Mouse (Mus musculus) hindbrain, postnatal 0 days (tissue): ENCODE measurements at regions not wholly inside any gene's neighbourhood (a gene's known extent, or its start where the extent isn't known, plus 50 kb on each side); places are given as distances from the start of the nearest gene placed in this dataset.

ENCODE experiments used
- ATAC-seq: fragments of 200-750 bp; cut with Nextera tagmentation; 2 replicates; pipeline ENCODE4 v1.8.0; 2017; ENCODE audit warnings: mild to moderate bottlenecking, moderate TSS enrichment, moderate library complexity
- DNase-seq: peaks from one replicate; pipeline ENCODE4 v3.0.0-alpha.2; 2015; ENCODE audit warnings: low spot score
- H3K27ac ChIP-seq: fragments of 300-500 bp; sonication (generic); 2 replicates; pipeline ENCODE4 v1.5.1; 2014; ENCODE audit warnings: mild to moderate bottlenecking
- H3K27me3 ChIP-seq: fragments of 300-500 bp; sonication (generic); 2 replicates; pipeline ENCODE4 v1.6.1; 2014; ENCODE audit warnings: low read length, mixed read lengths; ENCODE audit not compliant: insufficient read depth
- H3K36me3 ChIP-seq: fragments of 300-500 bp; sonication (generic); 2 replicates; pipeline ENCODE4 v1.6.1; 2014; ENCODE audit warnings: low read length, mixed read lengths; ENCODE audit not compliant: insufficient read depth
- H3K4me1 ChIP-seq: fragments of 300-500 bp; sonication (generic); 2 replicates; pipeline ENCODE4 v1.6.1; 2014; ENCODE audit warnings: antibody characterized with exemption, low read length, mixed read lengths; ENCODE audit not compliant: insufficient read depth
- H3K4me2 ChIP-seq: fragments of 300-500 bp; sonication (generic); 2 replicates; pipeline ENCODE4 v1.6.1; 2014; ENCODE audit warnings: low read depth, mild to moderate bottlenecking, low read length, moderate library complexity, mixed read lengths
- H3K4me3 ChIP-seq: fragments of 300-500 bp; sonication (generic); 2 replicates; pipeline ENCODE4 v1.5.1; 2014; ENCODE audit warnings: low read length
- H3K9ac ChIP-seq: fragments of 300-500 bp; sonication (generic); replicated peaks from 2 replicates; pipeline ENCODE4 v1.6.1; 2014; ENCODE audit warnings: mild to moderate bottlenecking, low read length, moderate library complexity, mixed read lengths
- H3K9me3 ChIP-seq: fragments of 300-500 bp; sonication (generic); 2 replicates; pipeline ENCODE4 v1.6.1; 2016; ENCODE audit warnings: low read length, mixed read lengths
- CTCF ChIP-seq: IDR thresholded peaks from 2 replicates; pipeline ENCODE4 v1.5.1; 2016; ENCODE audit warnings: antibody characterized with exemption, control low read depth, low read depth
- WGBS: fragments of 180-500 bp; shearing (Covaris S2); extraction: QIAGEN DNeasy Blood & Tissue Kit; methylation state at CpG from one replicate; pipeline ENCODE4 v1.1.7; 2014; 5-methylcytosine and 5-hydroxymethylcytosine counted together

DNA sequence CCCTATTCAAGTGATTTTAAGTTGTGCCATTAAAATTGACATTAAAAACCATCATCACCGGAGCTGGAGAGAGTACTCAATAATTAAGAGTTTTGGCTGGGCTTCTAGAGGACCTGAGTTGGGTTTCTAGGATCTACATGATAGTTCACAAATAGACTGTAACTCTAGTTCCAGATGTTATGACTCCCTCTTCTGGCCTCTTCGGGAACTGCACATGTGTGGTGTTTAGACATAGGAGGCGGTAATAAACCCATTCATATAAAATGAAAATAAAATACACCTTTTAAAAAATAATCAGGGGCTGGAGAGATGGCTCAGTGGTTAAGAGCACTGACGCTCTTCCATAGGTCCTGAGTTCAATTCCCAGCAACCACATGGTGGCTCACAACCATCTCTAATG is 227.1 kb upstream of the Vstm2b start:
- WGBS = 98% methylated on average over 4 of the region's 4 CpGs
- H3K9me3 ChIP-seq = no peaks in the 10 kb centered on the region

DNA sequence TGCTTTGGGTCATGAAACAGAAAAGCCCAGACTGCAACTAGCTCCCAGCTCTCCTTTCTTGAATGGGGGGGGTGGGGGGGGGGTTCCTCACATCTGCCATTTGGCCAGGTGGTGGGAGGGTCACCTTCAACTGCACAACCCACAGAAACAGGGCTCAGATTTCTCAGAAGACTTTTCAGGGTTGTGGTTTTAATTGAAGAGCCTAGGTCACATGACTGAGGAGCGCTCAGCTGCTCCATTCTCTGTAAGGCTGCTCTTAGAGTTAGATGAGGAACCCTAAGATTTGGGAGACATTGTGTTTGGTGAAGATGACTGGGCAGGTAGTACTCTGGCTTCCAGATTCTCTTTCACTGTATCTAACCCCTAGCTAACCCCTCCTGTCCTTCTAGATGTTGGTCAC is 225.8 kb upstream of the Vstm2b start:
- Histone ChIP-seq H3K36me3 (no peaks in the 10 kb centered on the region), H3K4me2 (no peak overlapping the region), H3K9me3 (no peaks in the 10 kb centered on the region), H3K27ac (no peak overlapping the region), H3K27me3 (no peaks in the 10 kb centered on the region), H3K4me3 (no peak overlapping the region), H3K9ac (no peak overlapping the region), H3K4me1 (no peaks in the 10 kb centered on the region)
- DNase-seq (no peak), ATAC-seq (no peak)
- WGBS = 95% methylated on average over 1 of the region's 1 CpGs
- no peak for TF ChIP-seq CTCF

More for the DNA sequence above, 227.1 kb upstream of the Vstm2b start:
- Histone ChIP-seq H3K4me1 (no peaks in the 10 kb centered on the region), H3K4me3 (no peak overlapping the region), H3K27me3 (no peaks in the 10 kb centered on the region), H3K36me3 (no peaks in the 10 kb centered on the region), H3K27ac (no peak overlapping the region), H3K9ac (no peak overlapping the region), H3K4me2 (no peak overlapping the region)
- no peak for DNase-seq
- TF ChIP-seq CTCF = peak; percentile 11; the same call in 1 of the 2 replicates
- no peak for ATAC-seq

DNA sequence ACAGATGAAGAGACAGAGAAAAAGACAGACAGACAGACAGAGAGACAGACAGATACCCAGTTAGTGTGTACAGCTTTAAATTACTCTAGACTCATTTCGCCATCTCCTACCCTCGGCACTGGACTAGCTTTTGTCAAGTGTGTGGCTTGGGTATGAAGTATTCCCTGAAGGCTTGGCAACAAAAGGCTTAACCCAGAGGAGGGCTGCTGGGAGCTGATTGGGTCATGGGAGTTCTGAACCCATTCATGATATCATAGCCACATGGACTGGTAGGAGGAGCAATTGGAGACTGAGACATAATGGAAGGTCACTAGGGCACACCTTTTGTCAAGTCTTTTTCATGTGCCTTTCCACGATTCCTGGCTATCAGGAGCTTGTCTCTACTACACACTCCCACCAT is 223.7 kb upstream of the Vstm2b start:
- no peak overlapping the region for H3K9ac ChIP-seq
- no peaks in the 10 kb centered on the region for H3K9me3 ChIP-seq
- H3K27ac ChIP-seq = no peak overlapping the region
- ATAC-seq (no peak), DNase-seq (no peak)
- no peaks in the 10 kb centered on the region for H3K4me1 ChIP-seq
- H3K4me2 ChIP-seq = no peak overlapping the region
- no peaks in the 10 kb centered on the region for H3K27me3 ChIP-seq
- TF ChIP-seq CTCF = no peak
- H3K36me3 ChIP-seq = no peaks in the 10 kb centered on the region
- WGBS = 31% methylated on average over 3 of the region's 3 CpGs
- no peak overlapping the region for H3K4me3 ChIP-seq

DNA sequence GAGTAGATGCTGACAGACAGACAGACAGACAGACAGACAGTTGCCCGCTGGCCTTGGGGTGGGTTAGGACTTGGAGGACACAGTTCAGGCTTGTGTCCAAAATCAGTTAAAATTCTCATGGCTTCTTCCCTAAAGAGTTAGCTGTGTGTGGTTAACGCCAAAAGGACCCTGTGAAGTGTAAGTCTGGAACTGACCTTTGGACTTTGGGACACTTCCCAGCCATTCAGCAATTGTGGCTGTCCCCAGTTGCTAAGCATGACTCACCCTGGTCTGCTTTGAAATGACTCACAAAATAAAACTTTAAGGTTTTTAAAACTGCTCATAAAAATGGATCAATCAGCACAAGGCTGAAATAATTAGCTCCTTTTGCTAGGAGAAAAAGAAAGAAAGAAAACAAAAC is 220.5 kb upstream of the Vstm2b start:
- H3K27me3 ChIP-seq = no peaks in the 10 kb centered on the region
- H3K9ac ChIP-seq = no peak overlapping the region
- no peak for TF ChIP-seq CTCF
- DNase-seq = no peak
- no peaks in the 10 kb centered on the region for H3K36me3 ChIP-seq
- H3K9me3 ChIP-seq = no peaks in the 10 kb centered on the region
- H3K4me1 ChIP-seq = peaks cover 7% of the 10 kb centered on the region; the same call in 1 of the 2 replicates
- 54% methylated on average over 2 of the region's 2 CpGs for WGBS
- H3K27ac ChIP-seq = no peak overlapping the region
- no peak overlapping the region for H3K4me2 ChIP-seq
- ATAC-seq = no peak
- no peak overlapping the region for H3K4me3 ChIP-seq

DNA sequence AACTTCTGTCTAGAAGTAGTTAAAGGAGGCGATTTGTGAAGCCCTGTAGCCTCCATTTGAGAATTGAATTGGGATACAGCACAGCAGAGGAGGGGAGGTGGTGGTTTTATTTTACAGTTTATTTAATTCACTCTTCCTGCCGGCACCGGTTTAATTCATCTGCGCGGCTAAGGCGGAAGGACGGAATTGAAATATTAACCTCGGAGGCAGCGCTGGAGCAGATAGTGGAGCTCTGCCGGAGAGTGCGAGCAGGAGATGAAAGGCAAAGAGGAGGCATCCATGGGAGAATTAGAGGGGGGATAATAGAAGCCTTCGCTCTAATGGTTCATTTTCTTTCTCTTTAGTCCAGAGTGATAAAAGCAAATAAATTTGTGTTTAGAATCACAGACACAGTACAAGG is 217.6 kb upstream of the Vstm2b start:
- no peak for DNase-seq
- Histone ChIP-seq H3K4me2 (peak overlapping the region; percentile 37), H3K9me3 (no peaks in the 10 kb centered on the region), H3K4me3 (no peak overlapping the region), H3K27me3 (no peaks in the 10 kb centered on the region), H3K4me1 (peaks cover 7% of the 10 kb centered on the region; the same call in 1 of the 2 replicates), H3K27ac (no peak overlapping the region), H3K9ac (no peak overlapping the region), H3K36me3 (no peaks in the 10 kb centered on the region)
- TF ChIP-seq CTCF = no peak
- ATAC-seq = peak; percentile 24; the same call in 1 of the 2 replicates
- 27% methylated on average over 12 of the region's 12 CpGs for WGBS

DNA sequence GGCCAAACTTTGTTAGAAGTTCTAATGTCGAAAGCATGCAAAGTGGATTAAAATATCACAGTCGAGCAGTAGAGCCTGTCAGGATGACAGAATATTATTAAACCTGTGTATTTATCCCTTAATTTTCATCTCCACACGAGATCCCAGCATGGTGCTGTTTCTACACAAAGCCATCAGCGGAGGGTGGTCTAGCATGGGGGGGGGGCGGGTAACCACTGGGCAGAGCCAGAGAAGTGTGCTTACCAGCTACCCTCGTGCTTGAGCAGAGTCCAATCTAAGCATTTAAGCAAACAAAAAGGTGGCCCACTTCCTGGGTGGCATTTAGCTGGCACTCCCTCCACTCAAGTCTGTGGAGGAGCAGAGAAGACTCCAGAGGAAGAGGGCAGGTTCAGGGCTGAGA is 217.1 kb upstream of the Vstm2b start:
- no peaks in the 10 kb centered on the region for H3K36me3 ChIP-seq
- ATAC-seq = no peak
- H3K4me2 ChIP-seq = peak overlapping the region; percentile 37
- H3K4me3 ChIP-seq = no peak overlapping the region
- DNase-seq = no peak
- 19% methylated on average over 6 of the region's 6 CpGs for WGBS
- TF ChIP-seq CTCF = no peak
- no peak overlapping the region for H3K9ac ChIP-seq
- H3K9me3 ChIP-seq = no peaks in the 10 kb centered on the region
- H3K27me3 ChIP-seq = no peaks in the 10 kb centered on the region
- H3K4me1 ChIP-seq = peaks cover 7% of the 10 kb centered on the region; the same call in 1 of the 2 replicates
- H3K27ac ChIP-seq = no peak overlapping the region

DNA sequence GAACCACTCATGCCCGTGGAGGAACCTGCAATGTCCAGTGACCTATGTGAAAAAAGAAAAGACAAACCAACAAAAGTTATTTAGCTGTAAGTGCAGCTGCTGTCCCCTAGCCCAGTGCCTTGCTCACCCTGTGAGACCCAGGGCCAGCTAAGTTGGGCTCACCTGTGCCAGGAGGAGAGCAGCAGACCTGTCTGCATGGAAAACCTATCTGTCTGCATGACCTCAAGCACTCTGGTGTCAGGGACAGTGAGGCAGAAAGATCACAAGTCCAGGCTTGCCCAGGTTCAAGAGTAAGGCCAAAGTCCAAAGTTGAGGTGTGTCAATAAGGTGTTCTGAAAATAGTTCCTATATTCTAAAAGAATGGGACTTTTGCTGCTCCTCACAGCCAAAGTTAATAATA is 215.0 kb upstream of the Vstm2b start:
- peaks cover 7% of the 10 kb centered on the region; the same call in 1 of the 2 replicates for H3K4me1 ChIP-seq
- 65% methylated on average over 1 of the region's 1 CpGs for WGBS
- H3K4me2 ChIP-seq = no peak overlapping the region
- TF ChIP-seq CTCF = no peak
- no peak overlapping the region for H3K4me3 ChIP-seq
- H3K36me3 ChIP-seq = no peaks in the 10 kb centered on the region
- H3K9ac ChIP-seq = no peak overlapping the region
- H3K27me3 ChIP-seq = no peaks in the 10 kb centered on the region
- no peak for DNase-seq
- ATAC-seq = no peak
- H3K9me3 ChIP-seq = no peaks in the 10 kb centered on the region
- no peak overlapping the region for H3K27ac ChIP-seq
